Mouse (Mus musculus) bone marrow macrophage, adult 2 months (primary cell): Measurements from ENCODE around the gene Tmem238.

Source experiments
- CTCF ChIP-seq: IDR thresholded peaks from 2 replicates; pipeline ENCODE4 v1.5.1; 2012; ENCODE audit warnings: low read depth, mild to moderate bottlenecking, low read length, moderate library complexity
- POLR2A ChIP-seq: IDR thresholded peaks from 2 replicates; pipeline ENCODE4 v1.6.1; 2012; ENCODE audit warnings: mild to moderate bottlenecking, low read depth, low read length, borderline replicate concordance

DNA sequence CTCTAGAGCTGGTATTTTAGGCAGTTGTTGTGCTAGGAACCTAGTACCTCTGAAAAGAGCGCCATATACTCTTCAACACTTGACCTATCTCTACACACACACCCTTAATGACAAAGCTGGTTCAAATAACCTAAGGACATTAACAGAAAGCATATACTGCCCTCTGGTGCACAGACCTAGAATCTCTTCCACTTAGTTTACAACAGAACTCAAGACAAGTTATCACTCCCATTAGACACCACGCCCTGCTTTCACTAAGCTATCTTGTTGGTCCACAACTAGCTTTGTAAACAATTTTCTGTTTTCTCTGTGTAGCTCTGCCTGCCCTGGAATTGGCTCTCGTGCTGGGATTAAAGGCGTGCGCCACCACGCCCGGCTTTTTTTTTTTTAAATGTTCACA, 17.3 kb upstream of the Tmem238 start:
- TF ChIP-seq POLR2A, result no peak
- TF ChIP-seq CTCF, result no peak
